Mouse (Mus musculus): ENCODE data around the gene Tmem262. TPM values are rescaled to one million over a fixed set of nuclear protein-coding genes. Genes with fewer than 3 reads are reported as not detected.
A peak's percentile ranks its signal among the peaks of the same experiment; 100 is the strongest.

Gene Tmem262
- polyA plus RNA-seq, 1 experiment from 2014 or later, result not detected

DNA sequence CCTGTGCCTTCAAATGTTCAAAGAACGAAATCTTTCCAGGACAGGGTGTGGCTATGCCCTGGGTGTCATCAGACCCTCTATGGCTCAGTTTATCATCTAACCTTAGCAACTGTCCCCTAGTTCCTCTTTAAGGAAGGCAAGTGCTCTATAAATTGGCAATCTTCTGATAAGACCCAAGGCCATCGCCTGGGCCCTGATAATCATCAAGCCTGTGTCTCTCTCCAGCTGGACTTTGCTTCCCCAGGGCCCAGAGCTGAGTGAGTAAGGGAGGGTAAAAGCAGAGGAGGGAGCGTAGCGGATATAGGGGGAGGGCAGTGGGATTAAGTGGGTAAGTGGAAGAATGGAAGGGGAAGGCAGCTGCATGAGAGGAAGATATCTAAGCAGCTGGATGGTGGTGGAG is 24.6 kb downstream of the Tmem262 start:
- H3K9ac ChIP-seq (ENCODE audit: low read length), result no peak overlapping the region
- no peak overlapping the region for H3K4me3 ChIP-seq (ENCODE audit: low read depth, low read length)
- no peaks in the 10 kb centered on the region for H3K36me3 ChIP-seq (ENCODE audit: control insufficient read depth, insufficient read depth, low read length)
- DNase-seq (ENCODE audit: low spot score) (no peak), ATAC-seq (ENCODE audit: insufficient read depth, low FRiP score, low TSS enrichment) (no peak)
- no peaks in the 10 kb centered on the region for H3K27me3 ChIP-seq (ENCODE audit: control insufficient read depth, insufficient read depth, low read length)
- no peak overlapping the region for H3K27ac ChIP-seq (ENCODE audit: low read depth, low read length)
- H3K4me2 ChIP-seq (ENCODE audit: low read depth), result no peak overlapping the region
- 96% methylated on average over 4 of the region's 4 CpGs for WGBS
- no peaks in the 10 kb centered on the region for H3K4me1 ChIP-seq (ENCODE audit: control insufficient read depth, insufficient read depth, low read length)
- no peaks in the 10 kb centered on the region for H3K9me3 ChIP-seq (ENCODE audit: control insufficient read depth, low read length)

DNA sequence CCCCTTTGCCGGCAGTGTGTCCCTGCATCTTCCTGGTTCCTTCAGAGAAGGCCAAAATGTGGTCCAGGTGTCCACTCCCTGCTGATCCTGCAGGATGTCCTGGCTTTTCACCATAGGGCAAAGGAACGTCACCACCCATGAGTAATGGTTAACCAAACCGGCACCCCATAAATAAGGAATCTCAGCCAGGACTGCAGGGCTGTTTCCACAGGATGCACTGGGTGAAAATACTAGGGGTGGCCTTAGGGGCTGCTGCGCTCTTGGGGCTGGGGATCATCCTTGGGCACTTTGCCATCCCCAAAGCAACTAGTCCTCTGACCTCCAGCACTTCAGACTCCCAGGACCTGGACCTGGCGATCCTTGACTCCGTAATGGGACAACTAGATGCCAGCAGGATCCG is 25.8 kb downstream of the Tmem262 start, which contains the start of gene Naaladl1:
Gene Naaladl1 (plus strand): TSS at position 197 of the 400 bp plus-strand sequence.
- no peaks in the 10 kb centered on the region for H3K4me1 ChIP-seq (ENCODE audit: control insufficient read depth, insufficient read depth, low read length)
- H3K9ac ChIP-seq (ENCODE audit: low read length), result peak within 1 kb of the TSS; percentile 22; the same call in 1 of the 2 replicates
- H3K27me3 ChIP-seq (ENCODE audit: control insufficient read depth, insufficient read depth, low read length), result no peaks in the 10 kb centered on the region
- no peak within 1 kb of the TSS for H3K4me2 ChIP-seq (ENCODE audit: low read depth)
- no peak within 1 kb of the TSS for H3K27ac ChIP-seq (ENCODE audit: low read depth, low read length)
- no peak within 1 kb of the TSS for H3K4me3 ChIP-seq (ENCODE audit: low read depth, low read length)
- no peak for DNase-seq (ENCODE audit: low spot score)
- 85% methylated on average over 7 of the region's 7 CpGs for WGBS
- no peaks in the 10 kb centered on the region for H3K36me3 ChIP-seq (ENCODE audit: control insufficient read depth, insufficient read depth, low read length)
- H3K9me3 ChIP-seq (ENCODE audit: control insufficient read depth, low read length), result no peaks in the 10 kb centered on the region
- ATAC-seq (ENCODE audit: insufficient read depth, low FRiP score, low TSS enrichment), result no peak

DNA sequence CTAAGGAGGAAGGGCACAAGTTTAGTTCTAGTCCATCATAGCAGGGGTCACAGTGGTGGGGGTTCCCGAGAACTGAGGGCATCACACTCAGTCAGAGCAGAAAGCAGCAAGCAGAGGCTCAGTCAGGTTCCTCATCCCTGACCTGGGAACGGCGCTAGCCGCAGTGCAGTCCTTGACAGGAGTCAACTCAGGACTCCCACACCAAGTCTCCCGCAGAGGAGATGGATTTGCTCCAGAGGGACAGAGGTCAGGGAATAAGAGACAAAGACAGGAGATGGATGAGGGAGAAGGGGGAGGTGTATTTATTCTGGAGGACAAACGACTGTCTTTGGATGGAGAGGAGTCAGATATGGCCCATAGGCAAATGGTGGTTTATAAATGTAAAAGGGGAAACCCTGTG is 33.3 kb downstream of the Tmem262 start:
- WGBS, result 68% methylated on average over 6 of the region's 6 CpGs
- no peak overlapping the region for H3K4me2 ChIP-seq (ENCODE audit: low read depth)
- H3K27ac ChIP-seq (ENCODE audit: low read depth, low read length), result no peak overlapping the region
- H3K4me1 ChIP-seq (ENCODE audit: control insufficient read depth, insufficient read depth, low read length), result peaks cover 7% of the 10 kb centered on the region; the same call in 1 of the 2 replicates
- ATAC-seq (ENCODE audit: insufficient read depth, low FRiP score, low TSS enrichment), result no peak
- H3K9me3 ChIP-seq (ENCODE audit: control insufficient read depth, low read length), result no peaks in the 10 kb centered on the region
- no peak for DNase-seq (ENCODE audit: low spot score)
- H3K4me3 ChIP-seq (ENCODE audit: low read depth, low read length), result no peak overlapping the region
- H3K27me3 ChIP-seq (ENCODE audit: control insufficient read depth, insufficient read depth, low read length), result no peaks in the 10 kb centered on the region
- H3K9ac ChIP-seq (ENCODE audit: low read length), result no peak overlapping the region
- peaks cover 11% of the 10 kb centered on the region for H3K36me3 ChIP-seq (ENCODE audit: control insufficient read depth, insufficient read depth, low read length)

DNA sequence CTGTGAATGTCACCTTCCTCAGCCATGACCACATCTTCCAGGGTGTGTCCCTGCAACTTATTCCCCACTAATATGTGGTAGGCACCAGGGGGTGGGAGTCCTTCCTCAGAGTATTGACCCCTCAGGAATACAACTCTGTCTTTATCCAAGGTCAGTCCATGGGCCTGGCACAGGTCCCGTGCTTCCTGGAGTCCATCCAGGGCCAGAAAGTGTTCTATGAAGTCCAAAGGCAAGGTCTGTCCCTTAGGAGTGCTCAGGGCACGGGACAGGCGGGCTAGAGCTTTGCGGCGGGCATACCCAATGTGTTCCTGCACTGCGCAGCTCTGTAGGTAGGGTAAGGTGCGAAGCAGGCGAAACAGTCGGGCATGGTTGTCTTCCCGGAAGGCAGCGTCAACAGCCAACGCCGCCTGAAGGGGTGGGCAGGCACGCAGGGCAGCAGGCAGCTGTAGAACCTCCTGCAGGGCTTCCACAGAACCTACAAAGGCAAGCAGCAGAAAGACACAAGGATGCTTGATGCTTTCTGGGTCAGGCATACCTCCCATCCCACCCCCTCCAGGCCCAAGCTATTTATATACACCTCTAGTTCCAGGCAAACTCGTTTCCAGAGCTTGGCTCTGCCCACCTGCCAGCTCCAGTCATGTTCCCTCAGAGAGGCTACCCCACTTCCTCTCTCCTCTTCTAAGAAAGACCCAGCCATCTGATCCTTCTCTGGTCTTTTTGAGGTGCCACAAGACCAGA is 36.4 kb downstream of the Tmem262 start:
- H3K27ac ChIP-seq (ENCODE audit: low read depth, low read length), result no peak overlapping the region
- H3K4me2 ChIP-seq (ENCODE audit: low read depth), result 0 out of 2 replicates have a peak overlapping the region, but pooled peaks have one; percentile 0
- no peaks in the 10 kb centered on the region for H3K27me3 ChIP-seq (ENCODE audit: control insufficient read depth, insufficient read depth, low read length)
- peak overlapping the region; percentile 6; the same call in 1 of the 2 replicates for H3K9ac ChIP-seq (ENCODE audit: low read length)
- no peak overlapping the region for H3K4me3 ChIP-seq (ENCODE audit: low read depth, low read length)
- WGBS, result 93% methylated on average over 15 of the region's 15 CpGs
- H3K4me1 ChIP-seq (ENCODE audit: control insufficient read depth, insufficient read depth, low read length), result peaks cover 7% of the 10 kb centered on the region; the same call in 1 of the 2 replicates
- peaks cover 11% of the 10 kb centered on the region for H3K36me3 ChIP-seq (ENCODE audit: control insufficient read depth, insufficient read depth, low read length)
- ATAC-seq (ENCODE audit: insufficient read depth, low FRiP score, low TSS enrichment) (no peak), DNase-seq (ENCODE audit: low spot score) (no peak)
- no peaks in the 10 kb centered on the region for H3K9me3 ChIP-seq (ENCODE audit: control insufficient read depth, low read length)

DNA sequence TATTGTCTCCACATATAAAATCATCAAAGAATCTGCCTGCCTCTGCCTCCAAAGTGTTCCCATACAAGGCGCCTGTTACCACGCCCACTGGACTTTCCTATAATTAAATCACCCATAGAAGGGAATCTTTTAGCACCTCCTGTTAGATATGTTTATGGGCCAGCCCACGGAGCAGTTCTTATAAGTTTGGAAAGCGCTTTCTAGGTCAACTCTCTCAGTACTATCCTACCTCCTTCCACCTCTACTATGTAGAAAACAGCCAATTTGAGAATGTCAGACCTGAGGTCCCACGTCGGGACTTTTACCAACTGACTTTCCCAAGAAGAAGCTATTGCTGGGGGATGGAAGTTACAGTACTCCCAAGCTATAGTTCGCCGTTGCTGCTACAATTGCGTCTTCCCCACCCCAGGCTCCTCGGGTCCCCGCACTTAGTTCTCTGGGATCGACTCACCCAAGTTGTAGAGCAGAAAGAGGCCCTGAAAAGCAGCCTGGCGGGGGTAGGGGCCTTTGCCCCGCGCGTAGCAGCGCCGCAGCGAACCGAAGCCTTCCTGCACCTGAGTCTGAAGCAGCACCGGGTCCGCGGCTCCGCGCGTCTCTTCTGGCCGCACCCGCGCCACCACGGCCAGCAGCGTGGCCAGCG is 37.6 kb downstream of the Tmem262 start:
- no peak; the same call in 1 of the 2 replicates for ATAC-seq (ENCODE audit: insufficient read depth, low FRiP score, low TSS enrichment)

DNA sequence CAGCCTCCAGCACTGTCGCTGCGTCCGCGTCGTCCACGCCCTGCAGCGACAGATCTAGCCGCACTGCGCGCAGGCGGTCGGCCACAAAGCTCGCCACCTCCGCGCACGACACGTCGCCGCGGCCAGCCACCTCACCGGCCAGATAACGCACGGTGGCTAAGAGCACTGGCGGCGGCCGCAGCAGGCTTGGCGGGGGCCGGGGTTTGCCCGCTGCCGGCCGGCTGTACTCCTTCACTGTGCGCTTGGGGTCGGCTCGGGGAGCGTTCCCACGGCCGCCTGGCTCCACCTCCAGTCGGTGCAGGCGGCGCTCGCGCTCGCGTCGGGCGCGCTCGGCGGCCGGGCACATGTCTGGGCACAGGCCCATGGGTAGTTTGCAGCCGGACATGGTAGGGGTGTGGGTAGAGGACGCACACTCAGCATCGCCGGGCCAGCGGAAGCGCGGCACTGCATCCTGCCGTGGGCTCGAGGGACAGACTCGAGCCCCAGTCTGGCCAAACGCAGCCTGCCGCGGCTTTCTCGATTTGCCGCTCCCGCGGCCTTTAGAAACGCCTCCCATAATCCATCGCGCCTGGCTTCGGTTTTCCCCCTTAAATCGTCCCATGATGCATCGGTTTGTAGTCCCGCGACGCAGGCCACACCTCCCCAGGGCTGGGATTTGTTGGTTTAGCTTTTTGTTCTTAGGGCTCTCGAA is 38.3 kb downstream of the Tmem262 start, which contains the start of gene Sac3d1:
Gene Sac3d1 (minus strand): TSS at position 665 of the 691 bp plus-strand sequence.
- Histone ChIP-seq H3K9me3 (ENCODE audit: control insufficient read depth, low read length) (no peaks in the 10 kb centered on the region), H3K4me2 (ENCODE audit: low read depth) (peak within 1 kb of the TSS; percentile 92), H3K36me3 (ENCODE audit: control insufficient read depth, insufficient read depth, low read length) (peaks cover 11% of the 10 kb centered on the region), H3K4me1 (ENCODE audit: control insufficient read depth, insufficient read depth, low read length) (peaks cover 7% of the 10 kb centered on the region; the same call in 1 of the 2 replicates), H3K4me3 (ENCODE audit: low read depth, low read length) (peak within 1 kb of the TSS; percentile 81), H3K27me3 (ENCODE audit: control insufficient read depth, insufficient read depth, low read length) (no peaks in the 10 kb centered on the region), H3K9ac (ENCODE audit: low read length) (peak within 1 kb of the TSS; percentile 87), H3K27ac (ENCODE audit: low read depth, low read length) (peak within 1 kb of the TSS; percentile 94)
- under 1% methylated on average over 77 of the region's 77 CpGs for WGBS
- ATAC-seq (ENCODE audit: insufficient read depth, low FRiP score, low TSS enrichment), result peak; percentile 88
- peak; percentile 94 for DNase-seq (ENCODE audit: low spot score)

More for the DNA sequence above, 37.6 kb downstream of the Tmem262 start:
- Histone ChIP-seq H3K9ac (ENCODE audit: low read length) (peak overlapping the region; percentile 87), H3K4me2 (ENCODE audit: low read depth) (peak overlapping the region; percentile 92), H3K27me3 (ENCODE audit: control insufficient read depth, insufficient read depth, low read length) (no peaks in the 10 kb centered on the region), H3K36me3 (ENCODE audit: control insufficient read depth, insufficient read depth, low read length) (peaks cover 11% of the 10 kb centered on the region), H3K4me3 (ENCODE audit: low read depth, low read length) (peak overlapping the region; percentile 81), H3K9me3 (ENCODE audit: control insufficient read depth, low read length) (no peaks in the 10 kb centered on the region), H3K27ac (ENCODE audit: low read depth, low read length) (peak overlapping the region; percentile 94), H3K4me1 (ENCODE audit: control insufficient read depth, insufficient read depth, low read length) (peaks cover 7% of the 10 kb centered on the region; the same call in 1 of the 2 replicates)
- WGBS, result 6% methylated on average over 32 of the region's 32 CpGs
- no peak for DNase-seq (ENCODE audit: low spot score)

DNA sequence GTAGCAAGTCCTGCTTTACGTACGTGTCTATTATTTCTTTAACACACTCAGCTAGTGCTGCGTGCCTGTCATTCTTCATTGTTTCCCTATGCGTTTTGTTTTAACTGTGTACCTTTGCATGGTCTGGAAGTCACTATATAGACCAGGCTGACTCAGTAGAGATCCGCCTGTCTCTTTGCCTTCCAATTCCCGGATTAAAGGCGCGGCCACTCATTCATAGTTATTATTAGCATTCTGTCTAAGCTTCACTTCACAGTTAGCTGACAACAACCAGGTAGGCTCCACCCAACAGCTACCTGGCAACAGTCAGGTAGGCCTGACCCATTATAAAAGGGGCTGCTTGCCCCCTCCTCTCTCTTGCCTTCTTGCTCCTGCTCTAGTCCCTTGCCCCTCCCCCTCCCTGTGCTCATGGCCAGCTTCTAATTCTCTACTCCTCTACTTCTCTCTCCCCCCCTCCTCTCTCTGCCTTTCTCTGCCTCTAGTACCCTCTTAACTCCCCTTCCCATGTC is 38.9 kb downstream of the Tmem262 start:
- ATAC-seq (ENCODE audit: insufficient read depth, low FRiP score, low TSS enrichment) (0 out of 2 replicates have a peak, but pooled peaks have one; percentile 8), DNase-seq (ENCODE audit: low spot score) (peak; percentile 40)
- Histone ChIP-seq H3K9ac (ENCODE audit: low read length) (peak overlapping the region; percentile 87), H3K36me3 (ENCODE audit: control insufficient read depth, insufficient read depth, low read length) (peaks cover 11% of the 10 kb centered on the region), H3K4me3 (ENCODE audit: low read depth, low read length) (peak overlapping the region; percentile 81), H3K9me3 (ENCODE audit: control insufficient read depth, low read length) (no peaks in the 10 kb centered on the region), H3K27ac (ENCODE audit: low read depth, low read length) (peak overlapping the region; percentile 94), H3K4me2 (ENCODE audit: low read depth) (peak overlapping the region; percentile 92), H3K27me3 (ENCODE audit: control insufficient read depth, insufficient read depth, low read length) (no peaks in the 10 kb centered on the region), H3K4me1 (ENCODE audit: control insufficient read depth, insufficient read depth, low read length) (peaks cover 7% of the 10 kb centered on the region; the same call in 1 of the 2 replicates)
- 3% methylated on average over 8 of the region's 8 CpGs for WGBS

DNA sequence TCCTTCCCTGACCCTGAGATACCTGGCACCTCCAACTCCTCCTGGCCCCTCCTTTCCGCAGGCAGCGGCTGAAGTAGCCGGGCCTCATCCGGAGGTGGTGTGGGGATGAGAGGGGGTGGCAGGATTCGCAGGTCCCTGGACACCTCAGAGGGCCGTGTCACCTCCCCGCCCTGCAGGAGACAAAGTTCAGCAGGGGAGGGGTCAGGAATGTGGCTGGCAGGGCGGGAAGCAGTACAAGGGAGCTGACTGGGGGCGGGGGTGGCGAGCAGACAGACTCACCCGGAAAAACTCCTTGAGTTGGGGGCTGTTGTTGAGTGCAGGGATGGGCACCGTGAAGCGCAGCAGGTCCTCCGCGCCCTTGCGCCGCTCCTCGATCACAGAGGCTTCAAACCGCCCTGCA is 41.9 kb downstream of the Tmem262 start:
- H3K4me2 ChIP-seq (ENCODE audit: low read depth), result no peak overlapping the region
- H3K9me3 ChIP-seq (ENCODE audit: control insufficient read depth, low read length), result no peaks in the 10 kb centered on the region; the same call in 1 of the 2 replicates
- no peak overlapping the region for H3K27ac ChIP-seq (ENCODE audit: low read depth, low read length)
- no peaks in the 10 kb centered on the region for H3K27me3 ChIP-seq (ENCODE audit: control insufficient read depth, insufficient read depth, low read length)
- H3K9ac ChIP-seq (ENCODE audit: low read length), result no peak overlapping the region
- DNase-seq (ENCODE audit: low spot score) (no peak), ATAC-seq (ENCODE audit: insufficient read depth, low FRiP score, low TSS enrichment) (no peak)
- WGBS, result 29% methylated on average over 18 of the region's 19 CpGs
- H3K4me1 ChIP-seq (ENCODE audit: control insufficient read depth, insufficient read depth, low read length), result peaks cover 4% of the 10 kb centered on the region; the same call in 1 of the 2 replicates
- no peak overlapping the region for H3K4me3 ChIP-seq (ENCODE audit: low read depth, low read length)
- no peaks in the 10 kb centered on the region for H3K36me3 ChIP-seq (ENCODE audit: control insufficient read depth, insufficient read depth, low read length)
